Mouse (Mus musculus) heart, embryonic 16.5 days (tissue): ENCODE measurements at regions not wholly inside any gene's neighbourhood (a gene's known extent, or its start where the extent isn't known, plus 50 kb on each side); places are given as distances from the start of the nearest gene placed in this dataset.

Experiments
- ATAC-seq: fragments of 200-750 bp; cut with Nextera tagmentation; replicated peaks from 2 replicates; pipeline ENCODE4 v1.8.0; 2017; ENCODE audit warnings: moderate number of reproducible peaks; ENCODE audit not compliant: insufficient read depth, low FRiP score; ENCODE audit errors: extremely low read depth
- H3K27ac ChIP-seq: fragments of 300-500 bp; sonication (generic); 2 replicates; pipeline ENCODE4 v1.5.1; 2014; ENCODE audit warnings: mild to moderate bottlenecking, low read length, control low read depth, moderate library complexity
- H3K27me3 ChIP-seq: fragments of 300-500 bp; sonication (generic); 2 replicates; pipeline ENCODE4 v1.6.1; 2014; ENCODE audit warnings: low read length, mixed read lengths; ENCODE audit not compliant: control insufficient read depth, insufficient read depth
- H3K36me3 ChIP-seq: fragments of 300-500 bp; sonication (generic); 2 replicates; pipeline ENCODE4 v1.6.1; 2014; ENCODE audit not compliant: control insufficient read depth, insufficient read depth
- H3K4me1 ChIP-seq: fragments of 300-500 bp; sonication (generic); 2 replicates; pipeline ENCODE4 v1.6.1; 2014; ENCODE audit warnings: low read length, mixed read lengths; ENCODE audit not compliant: control insufficient read depth, insufficient read depth
- H3K4me2 ChIP-seq: fragments of 300-500 bp; sonication (generic); 2 replicates; pipeline ENCODE4 v1.6.1; 2014; ENCODE audit warnings: low read depth, mild to moderate bottlenecking, control low read depth, low read length
- H3K4me3 ChIP-seq: fragments of 300-500 bp; sonication (generic); 2 replicates; pipeline ENCODE4 v1.5.1; 2014; ENCODE audit warnings: mild to moderate bottlenecking, control low read depth, low read length
- H3K9ac ChIP-seq: fragments of 300-500 bp; sonication (generic); 2 replicates; pipeline ENCODE4 v1.6.1; 2014; ENCODE audit warnings: low read length, control low read depth
- H3K9me3 ChIP-seq: fragments of 300-500 bp; sonication (generic); replicated peaks from 2 replicates; pipeline ENCODE4 v1.6.1; 2016; ENCODE audit warnings: low read length; ENCODE audit not compliant: control insufficient read depth
- WGBS: fragments of 180-500 bp; shearing (Covaris S2); extraction: QIAGEN DNeasy Blood & Tissue Kit; methylation state at CpG from one replicate; pipeline ENCODE4 v1.1.7; 2014; 5-methylcytosine and 5-hydroxymethylcytosine counted together

DNA sequence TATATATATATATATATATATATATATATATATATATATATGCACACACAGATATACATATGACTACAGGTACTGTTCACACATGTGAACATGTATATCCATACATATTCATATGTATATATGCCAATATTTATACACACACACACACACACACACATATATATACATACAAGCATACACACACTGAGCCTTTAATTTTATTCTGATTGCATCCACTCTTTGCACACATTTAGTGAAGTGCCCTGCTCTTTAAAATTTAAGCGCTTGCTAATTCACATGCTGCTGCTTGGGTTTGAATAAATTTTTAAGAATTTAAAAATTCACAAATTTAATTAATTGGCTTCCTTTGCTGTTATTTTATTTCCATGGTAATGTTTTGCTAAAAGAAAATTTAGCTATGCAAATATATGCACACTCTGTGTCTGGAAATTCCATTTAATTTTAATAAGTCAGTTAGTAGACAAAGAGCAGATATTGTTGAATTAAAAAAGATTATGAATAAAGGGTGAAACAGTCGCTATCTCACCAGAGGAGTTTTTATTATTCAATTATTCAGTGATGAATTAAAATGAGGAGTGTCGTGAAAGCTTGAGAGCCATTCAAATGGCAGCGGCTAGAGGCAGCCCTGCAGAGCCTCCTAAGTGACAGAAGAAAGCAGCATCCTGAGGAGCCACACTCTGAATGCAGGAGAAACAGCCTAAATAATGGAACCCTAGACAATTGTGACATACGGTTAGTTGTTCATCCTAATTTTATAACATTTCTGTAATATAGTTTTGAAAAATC is 348.3 kb upstream of the BB014433 start:
- Histone ChIP-seq H3K4me2 (no peak overlapping the region), H3K9ac (no peak overlapping the region), H3K9me3 (no peaks in the 10 kb centered on the region), H3K27ac (no peak overlapping the region), H3K36me3 (no peaks in the 10 kb centered on the region), H3K4me1 (no peaks in the 10 kb centered on the region), H3K27me3 (no peaks in the 10 kb centered on the region), H3K4me3 (no peak overlapping the region)
- 82% methylated on average over 5 of the region's 5 CpGs for WGBS
- no peak for ATAC-seq

DNA sequence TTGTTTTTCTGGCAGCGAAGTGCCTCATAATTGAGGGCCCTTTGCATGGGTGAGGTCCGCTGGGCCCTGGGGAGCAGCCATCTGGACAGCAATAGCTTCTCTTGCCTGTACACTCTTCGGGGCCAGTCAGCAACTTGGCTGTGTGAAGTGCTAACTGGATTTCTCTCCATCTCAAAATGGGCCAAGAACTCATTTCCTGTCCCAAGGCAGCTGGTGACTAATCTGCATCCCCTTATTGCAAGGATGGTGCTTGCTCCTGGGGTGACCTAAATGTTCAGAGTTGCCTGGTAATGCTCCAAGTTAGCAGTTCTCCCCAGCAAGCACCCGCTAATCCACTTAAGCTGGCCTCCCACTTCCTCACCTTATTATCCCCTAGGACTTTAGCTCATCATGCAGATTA is 346.2 kb upstream of the BB014433 start:
- Histone ChIP-seq H3K27ac (no peak overlapping the region), H3K27me3 (no peaks in the 10 kb centered on the region), H3K4me1 (no peaks in the 10 kb centered on the region), H3K4me2 (no peak overlapping the region), H3K9ac (no peak overlapping the region), H3K36me3 (no peaks in the 10 kb centered on the region), H3K4me3 (no peak overlapping the region), H3K9me3 (no peaks in the 10 kb centered on the region)
- WGBS = 39% methylated on average over 4 of the region's 4 CpGs
- no peak for ATAC-seq

DNA sequence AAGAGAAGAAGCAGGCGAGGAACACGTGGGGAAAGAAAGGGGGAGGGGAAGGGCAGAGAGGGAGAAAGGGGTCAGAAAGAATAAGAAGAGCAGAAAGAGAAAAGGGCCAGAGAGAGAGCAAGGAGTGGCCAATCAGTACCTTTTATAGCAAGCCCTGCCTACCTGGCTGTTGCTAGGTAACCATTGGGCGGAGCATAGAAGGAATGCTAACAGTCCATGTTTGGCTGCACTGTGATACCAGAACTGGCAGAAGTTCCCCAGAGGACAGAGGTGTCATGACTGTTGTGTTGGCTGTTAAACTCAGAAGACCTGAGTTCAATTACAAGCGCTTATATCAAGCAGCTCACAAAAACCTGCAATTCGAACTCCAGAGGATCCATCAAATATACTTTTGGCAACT is 342.9 kb upstream of the BB014433 start:
- 84% methylated on average over 5 of the region's 5 CpGs for WGBS
- ATAC-seq = no peak

DNA sequence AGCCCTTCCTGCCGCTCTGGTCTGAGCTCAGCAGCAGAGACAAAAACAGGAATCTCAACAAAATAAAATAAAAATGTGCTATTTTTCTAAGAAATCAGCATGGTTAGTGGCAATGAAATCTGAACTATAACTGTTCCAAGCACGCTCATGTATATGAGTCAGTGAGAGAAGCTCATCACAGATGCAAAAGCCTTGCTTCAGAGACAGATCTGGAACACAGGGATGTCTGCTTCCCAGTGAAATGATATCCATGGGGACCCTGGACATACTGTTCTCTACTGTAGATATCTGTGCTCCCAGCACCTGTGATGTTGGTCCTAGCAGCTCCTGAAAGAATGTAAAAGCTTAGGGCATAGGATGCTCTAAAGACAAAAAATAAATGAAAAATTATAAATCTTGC is 321.2 kb upstream of the BB014433 start:
- Histone ChIP-seq H3K27ac (no peak overlapping the region), H3K9ac (no peak overlapping the region), H3K27me3 (no peaks in the 10 kb centered on the region), H3K36me3 (no peaks in the 10 kb centered on the region), H3K4me2 (no peak overlapping the region), H3K4me1 (no peaks in the 10 kb centered on the region), H3K4me3 (no peak overlapping the region), H3K9me3 (no peaks in the 10 kb centered on the region)
- ATAC-seq = no peak
- WGBS = 79% methylated on average over 2 of the region's 2 CpGs

More for the DNA sequence above, 342.9 kb upstream of the BB014433 start:
- no peaks in the 10 kb centered on the region for H3K9me3 ChIP-seq
- no peak overlapping the region for H3K27ac ChIP-seq
- no peak overlapping the region for H3K4me3 ChIP-seq
- H3K4me1 ChIP-seq = no peaks in the 10 kb centered on the region
- H3K4me2 ChIP-seq = no peak overlapping the region
- H3K9ac ChIP-seq = no peak overlapping the region
- no peaks in the 10 kb centered on the region for H3K36me3 ChIP-seq
- no peaks in the 10 kb centered on the region for H3K27me3 ChIP-seq

DNA sequence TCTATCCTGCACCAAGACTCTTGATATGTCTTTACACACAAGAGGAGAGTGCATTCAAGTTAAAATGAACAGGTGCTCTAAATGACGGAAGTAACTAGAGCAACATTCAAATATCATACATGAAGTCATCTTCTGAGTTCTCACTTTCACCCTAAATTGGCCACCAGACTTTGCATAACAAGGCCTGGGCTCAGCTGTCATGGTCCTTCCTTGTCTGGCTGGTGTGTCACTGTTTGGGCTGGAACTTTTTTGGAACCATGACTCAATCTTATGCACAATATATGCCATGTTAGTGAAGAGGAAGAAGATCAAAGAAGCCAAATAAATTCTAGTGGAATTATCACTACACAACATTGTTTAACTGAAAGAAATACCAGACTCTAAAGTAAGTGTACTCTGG is 318.7 kb upstream of the BB014433 start:
- no peak overlapping the region for H3K4me3 ChIP-seq

DNA sequence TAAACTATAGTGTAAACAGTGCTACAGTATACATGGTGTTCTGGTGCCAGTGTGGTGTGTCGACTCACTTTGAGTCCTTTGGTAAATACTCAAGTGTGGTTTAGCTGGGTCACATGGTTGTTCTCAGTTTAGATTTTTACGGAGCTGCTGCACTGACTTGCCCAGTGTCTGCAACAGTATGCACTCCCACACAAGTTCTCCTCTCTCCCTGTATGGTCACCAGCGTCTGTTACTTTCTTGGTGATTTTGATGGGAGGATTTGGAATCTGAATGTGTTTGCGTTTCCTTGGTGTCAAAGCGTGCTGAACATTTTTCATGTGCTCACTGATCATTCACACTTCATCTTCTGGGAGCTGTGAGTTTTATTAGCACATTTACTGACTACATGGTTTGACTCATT is 298.3 kb upstream of the BB014433 start:
- Histone ChIP-seq H3K27me3 (no peaks in the 10 kb centered on the region), H3K9ac (no peak overlapping the region), H3K4me2 (no peak overlapping the region), H3K36me3 (no peaks in the 10 kb centered on the region), H3K9me3 (no peaks in the 10 kb centered on the region), H3K4me1 (no peaks in the 10 kb centered on the region), H3K27ac (no peak overlapping the region), H3K4me3 (no peak overlapping the region)
- 69% methylated on average over 5 of the region's 5 CpGs for WGBS
- ATAC-seq = no peak

More for the DNA sequence above, 318.7 kb upstream of the BB014433 start:
- ATAC-seq = no peak
- Histone ChIP-seq H3K4me1 (no peaks in the 10 kb centered on the region), H3K9me3 (no peaks in the 10 kb centered on the region), H3K27ac (no peak overlapping the region), H3K9ac (no peak overlapping the region), H3K36me3 (no peaks in the 10 kb centered on the region), H3K27me3 (no peaks in the 10 kb centered on the region), H3K4me2 (no peak overlapping the region)
- WGBS = 88% methylated on average over 1 of the region's 1 CpGs

DNA sequence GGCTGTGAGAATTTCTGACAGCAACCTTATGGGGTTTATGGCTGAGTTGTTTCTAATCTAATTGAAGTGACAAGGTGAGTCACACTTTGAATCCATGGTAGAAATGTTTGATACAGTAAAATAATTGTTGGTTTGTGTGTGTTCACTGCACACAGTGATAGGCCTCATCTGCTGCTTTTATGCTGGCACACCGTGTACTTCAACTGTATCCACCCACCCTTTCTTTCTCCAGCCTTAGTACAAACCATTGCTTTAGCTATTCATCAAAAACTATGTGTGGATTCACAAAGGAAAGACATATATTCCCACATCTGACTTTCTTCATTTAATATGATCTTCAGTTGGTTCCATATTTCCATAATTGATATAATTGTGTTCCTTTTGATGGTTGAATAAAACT is 297.7 kb upstream of the BB014433 start:
- 88% methylated on average over 1 of the region's 1 CpGs for WGBS

DNA sequence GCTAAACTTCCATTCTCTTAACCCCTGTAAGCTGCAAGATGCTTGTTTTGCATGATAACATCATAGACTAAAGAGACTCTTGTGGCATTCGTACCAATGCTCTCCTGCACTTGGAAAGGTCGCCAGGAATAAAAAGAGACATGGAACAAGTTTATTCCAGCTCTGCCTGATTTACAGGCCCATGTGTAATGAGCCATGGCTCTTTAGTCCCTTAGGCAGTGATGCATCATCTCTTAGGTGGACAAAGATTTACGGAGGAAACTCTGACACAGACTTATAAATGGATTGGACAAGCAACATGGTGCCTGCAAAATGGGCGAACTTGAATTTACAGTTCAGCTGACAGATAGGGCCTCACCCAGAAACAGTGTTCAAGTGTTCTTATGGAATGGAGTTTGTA is 288.7 kb upstream of the BB014433 start:
- no peak overlapping the region for H3K27ac ChIP-seq
- H3K27me3 ChIP-seq = no peaks in the 10 kb centered on the region
- no peak for ATAC-seq
- no peak overlapping the region for H3K4me2 ChIP-seq
- H3K4me1 ChIP-seq = no peaks in the 10 kb centered on the region
- no peak overlapping the region for H3K9ac ChIP-seq
- H3K4me3 ChIP-seq = no peak overlapping the region
- no peaks in the 10 kb centered on the region for H3K9me3 ChIP-seq
- 79% methylated on average over 4 of the region's 4 CpGs for WGBS
- no peaks in the 10 kb centered on the region for H3K36me3 ChIP-seq

More for the DNA sequence above, 297.7 kb upstream of the BB014433 start:
- Histone ChIP-seq H3K9me3 (no peaks in the 10 kb centered on the region), H3K27ac (no peak overlapping the region), H3K27me3 (no peaks in the 10 kb centered on the region), H3K4me2 (no peak overlapping the region), H3K4me1 (no peaks in the 10 kb centered on the region), H3K9ac (no peak overlapping the region), H3K4me3 (no peak overlapping the region), H3K36me3 (no peaks in the 10 kb centered on the region)
- ATAC-seq = no peak

DNA sequence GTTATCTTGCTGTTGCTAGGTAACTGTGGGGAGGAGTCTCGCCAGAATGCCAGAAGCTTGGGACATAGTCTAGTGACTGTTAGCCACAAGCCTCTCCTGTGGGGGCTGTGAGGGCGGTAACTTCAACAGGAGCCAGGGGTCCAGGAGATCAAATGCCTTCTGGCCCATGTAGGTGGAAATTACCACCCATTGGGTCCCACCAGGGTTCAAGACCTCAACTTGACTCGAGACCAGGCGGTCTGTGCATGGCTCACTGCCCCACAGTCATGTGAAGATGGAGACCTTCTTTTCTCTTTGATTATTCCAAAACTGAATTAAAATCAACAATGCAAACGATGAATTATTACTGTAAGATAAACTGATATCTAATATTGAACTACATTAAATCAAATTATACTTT is 281.4 kb upstream of the BB014433 start:
- H3K4me3 ChIP-seq = no peak overlapping the region
- ATAC-seq = no peak
- no peaks in the 10 kb centered on the region for H3K9me3 ChIP-seq
- H3K4me1 ChIP-seq = no peaks in the 10 kb centered on the region
- no peak overlapping the region for H3K4me2 ChIP-seq
- H3K27me3 ChIP-seq = no peaks in the 10 kb centered on the region
- H3K27ac ChIP-seq = no peak overlapping the region
- 27% methylated on average over 5 of the region's 5 CpGs for WGBS
- no peak overlapping the region for H3K9ac ChIP-seq
- H3K36me3 ChIP-seq = no peaks in the 10 kb centered on the region
